Mouse (Mus musculus) liver, embryonic 14.5 days (tissue): Measurements from ENCODE around the gene Tfdp2. TPM values are rescaled to one million over a fixed set of nuclear protein-coding genes. Genes with fewer than 3 reads are reported as not detected.
A peak's percentile ranks its signal among the peaks of the same experiment; 100 is the strongest.

ENCODE experiments used
- ATAC-seq: fragments of 200-750 bp; cut with Nextera tagmentation; 2 replicates; pipeline ENCODE4 v1.8.0; 2017; ENCODE audit warnings: moderate number of reproducible peaks, mild to moderate bottlenecking, moderate library complexity; ENCODE audit not compliant: insufficient read depth
- DNase-seq, 3 experiments: peaks; one replicate each; pipeline ENCODE4 v3.0.0-alpha.2; 2012 to 2013; ENCODE audit warnings: low read depth in 3 of 3, low spot score in 3 of 3
- H3K27ac ChIP-seq: fragments of 300-500 bp; sonication (generic); 2 replicates; pipeline ENCODE4 v1.5.1; 2014; ENCODE audit warnings: moderate library complexity, mild to moderate bottlenecking, control low read depth, inconsistent platforms
- H3K27me3 ChIP-seq: fragments of 300-500 bp; sonication (generic); 2 replicates; pipeline ENCODE4 v1.6.1; 2014; ENCODE audit warnings: mild to moderate bottlenecking, low read length, moderate library complexity; ENCODE audit not compliant: control insufficient read depth, insufficient read depth
- H3K36me3 ChIP-seq: fragments of 300-500 bp; sonication (generic); replicated peaks from 2 replicates; pipeline ENCODE4 v1.6.1; 2014; ENCODE audit warnings: low read depth; ENCODE audit not compliant: control insufficient read depth, insufficient read depth
- H3K4me1 ChIP-seq, 2 experiments: fragments of 200-500 bp in 1 of 2; fragments of 300-500 bp in 1 of 2; sonication (generic) in 1 of 2; replicated peaks; 2 replicates each; pipeline ENCODE4 v1.6.1; 2012 to 2014; ENCODE audit warnings: antibody characterized with exemption in 1 of 2, inconsistent platforms in 1 of 2, low read length in 1 of 2; ENCODE audit not compliant: control insufficient read depth in 2 of 2, insufficient read depth in 2 of 2
- H3K4me2 ChIP-seq: fragments of 300-500 bp; sonication (generic); 2 replicates; pipeline ENCODE4 v1.6.1; 2014; ENCODE audit warnings: low read depth, mild to moderate bottlenecking, control low read depth, moderate library complexity
- H3K4me3 ChIP-seq, 2 experiments: fragments of 200-500 bp in 1 of 2; fragments of 300-500 bp in 1 of 2; sonication (generic) in 1 of 2; 2 replicates each; pipeline ENCODE4 v1.5.1; 2012 to 2014; ENCODE audit warnings: low read depth in 2 of 2, low read length in 2 of 2, mild to moderate bottlenecking in 2 of 2, control low read depth in 1 of 2, inconsistent platforms in 1 of 2, moderate library complexity in 1 of 2; ENCODE audit not compliant: insufficient read depth in 1 of 2
- H3K9ac ChIP-seq: fragments of 300-500 bp; sonication (generic); replicated peaks from 2 replicates; pipeline ENCODE4 v1.6.1; 2014; ENCODE audit warnings: mild to moderate bottlenecking, control low read depth, moderate library complexity
- H3K9me3 ChIP-seq: fragments of 300-500 bp; sonication (generic); 2 replicates; pipeline ENCODE4 v1.6.1; 2016; ENCODE audit warnings: low read length, mixed read lengths; ENCODE audit not compliant: control insufficient read depth
- CTCF ChIP-seq: IDR thresholded peaks from 2 replicates; pipeline ENCODE4 v1.5.1; 2016; ENCODE audit warnings: antibody characterized with exemption, low read depth, control low read depth
- EP300 ChIP-seq: IDR thresholded peaks from 2 replicates; pipeline ENCODE4 v1.6.1; 2016; ENCODE audit warnings: antibody characterized with exemption, low read depth
- WGBS: fragments of 180-500 bp; shearing (Covaris S2); extraction: QIAGEN DNeasy Blood & Tissue Kit; methylation state at CpG from one replicate; pipeline ENCODE4 v1.1.7; 2014; ENCODE audit not compliant: insufficient replicate concordance; 5-methylcytosine and 5-hydroxymethylcytosine counted together
- polyA plus RNA-seq, 2 experiments: library from polyadenylated mRNA; depleted of rRNA in 1 of 2; stranded (reverse) in 1 of 2; unstranded in 1 of 2; fragments of >200 nt; fragmentation: Nextera tagmentation in 1 of 2; extraction: Ambion mirVana in 1 of 2; gene quantifications; 2 replicates each; pipeline versions ENCODE4 v1.2.1 to v1.2.3; 2012 to 2014

Tfdp2 gene
- polyA plus RNA-seq, 2 experiments: 43.3 to 101 TPM

DNA sequence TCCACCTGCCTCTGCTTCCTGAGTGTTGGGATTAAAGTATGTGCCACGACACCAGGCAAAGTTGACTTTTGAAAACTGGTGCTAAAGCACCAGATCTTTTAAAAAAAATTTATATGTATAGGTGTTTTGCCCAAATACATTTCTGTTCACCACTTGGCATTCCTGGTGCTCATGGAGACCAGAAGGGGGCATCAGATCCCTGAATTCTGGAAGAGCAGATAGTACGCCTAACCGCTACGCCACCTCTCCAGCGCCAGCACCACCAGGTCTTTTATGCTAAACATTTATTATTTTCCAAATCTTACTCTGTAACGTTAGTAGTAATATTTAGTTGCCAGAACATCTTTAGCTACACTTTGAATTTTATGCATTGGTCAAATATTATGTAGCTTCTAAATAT, 65.9 kb downstream of the Tfdp2 start:
- Histone ChIP-seq H3K27ac (no peak overlapping the region; the same call in 1 of the 2 replicates), H3K4me1 (peaks cover 27 to 32% of the 10 kb centered on the region in 2 experiments), H3K36me3 (peaks cover 19% of the 10 kb centered on the region), H3K9me3 (no peaks in the 10 kb centered on the region), H3K4me2 (peak overlapping the region; percentile 77), H3K27me3 (no peaks in the 10 kb centered on the region), H3K9ac (peak overlapping the region; percentile 72; the same call in 1 of the 2 replicates), H3K4me3 (peak overlapping the region; percentile 24 to 78; a peak in 3 of 4 replicates)
- TF ChIP-seq EP300 (no peak), CTCF (peak; percentile 59)
- no peak for ATAC-seq
- WGBS: 91% methylated on average over 6 of the region's 6 CpGs
- DNase-seq: no peak

- TF ChIP-seq EP300 (peak; percentile 91), CTCF (no peak)
- peak overlapping the region; percentile 59 for H3K9ac ChIP-seq
- H3K36me3 ChIP-seq: peaks cover 27% of the 10 kb centered on the region
- WGBS: 20% methylated on average over 6 of the region's 6 CpGs
- peak overlapping the region; percentile 95 for H3K27ac ChIP-seq
- peaks cover 40 to 44% of the 10 kb centered on the region in 2 experiments for H3K4me1 ChIP-seq
- DNase-seq: peak; percentile 80 to 84 (median 83)
- H3K4me2 ChIP-seq: peak overlapping the region; percentile 69
- H3K27me3 ChIP-seq: no peaks in the 10 kb centered on the region
- ATAC-seq: peak; percentile 94
- H3K9me3 ChIP-seq: no peaks in the 10 kb centered on the region
- peak overlapping the region; percentile 8 to 37; a peak in 3 of 4 replicates for H3K4me3 ChIP-seq
Measured at GRCm38 (mm10) chr9:96266793-96267558, 70.9 kb downstream of the Tfdp2 start.

DNA sequence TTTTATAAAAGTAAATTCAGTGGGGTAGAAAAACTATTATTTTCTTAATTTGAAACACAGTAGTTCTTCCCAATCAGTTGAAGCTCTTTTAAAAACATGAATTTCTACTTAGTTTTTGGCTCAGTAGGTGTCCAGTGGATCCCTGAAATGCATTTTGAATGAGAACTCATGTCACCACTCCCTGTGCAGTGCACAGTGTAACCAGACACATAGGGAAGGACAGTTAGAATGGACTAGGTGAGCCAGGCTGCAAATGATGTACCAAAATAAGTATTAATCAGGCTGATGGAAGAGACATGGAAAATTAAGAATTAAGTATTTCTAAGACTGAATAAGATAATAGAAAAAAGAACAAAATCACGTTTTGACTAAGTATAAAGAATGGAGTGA, 71.5 kb downstream of the Tfdp2 start:
- no peaks in the 10 kb centered on the region for H3K9me3 ChIP-seq
- peaks cover 26% of the 10 kb centered on the region for H3K36me3 ChIP-seq
- no peak for TF ChIP-seq CTCF
- no peak for TF ChIP-seq EP300
- peak overlapping the region; percentile 35 to 36; a peak in 3 of 4 replicates for H3K4me3 ChIP-seq
- WGBS: 31% methylated on average over 1 of the region's 1 CpGs
- ATAC-seq: peak; percentile 40; the same call in 1 of the 2 replicates
- H3K4me1 ChIP-seq: peaks cover 39 to 42% of the 10 kb centered on the region in 2 experiments
- H3K9ac ChIP-seq: peak overlapping the region; percentile 47
- no peak for DNase-seq
- peak overlapping the region; percentile 77 for H3K27ac ChIP-seq
- H3K27me3 ChIP-seq: no peaks in the 10 kb centered on the region
- peak overlapping the region; percentile 69 for H3K4me2 ChIP-seq

DNA sequence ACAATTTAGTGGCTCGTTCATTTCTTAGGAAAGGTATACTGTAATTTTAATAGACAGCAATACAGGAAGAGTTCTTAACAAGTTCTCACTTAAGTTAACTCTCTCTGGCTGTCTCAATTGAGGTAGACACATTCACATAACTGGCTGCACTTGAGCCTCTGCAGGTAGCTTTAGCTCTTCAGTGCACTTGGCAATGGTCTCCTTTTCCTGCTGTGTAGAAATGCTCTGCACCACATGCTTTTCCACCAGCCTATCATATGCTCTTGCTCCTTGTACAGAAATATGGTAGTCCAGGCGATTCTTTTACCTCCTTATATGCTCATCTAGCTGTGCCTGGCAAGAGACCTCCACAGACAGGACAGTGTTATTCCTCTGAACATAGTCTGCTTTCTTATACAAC, 73.7 kb downstream of the Tfdp2 start:
- DNase-seq (no peak), ATAC-seq (no peak)
- Histone ChIP-seq H3K4me2 (peak overlapping the region; percentile 2; the same call in 1 of the 2 replicates), H3K4me1 (peaks cover 39 to 40% of the 10 kb centered on the region in 2 experiments), H3K27ac (peak overlapping the region; percentile 6), H3K4me3 (no peak overlapping the region), H3K9me3 (no peaks in the 10 kb centered on the region), H3K27me3 (no peaks in the 10 kb centered on the region), H3K36me3 (peaks cover 26% of the 10 kb centered on the region), H3K9ac (no peak overlapping the region; the same call in 1 of the 2 replicates)
- no peak for TF ChIP-seq EP300
- no peak for TF ChIP-seq CTCF
- WGBS: 77% methylated on average over 2 of the region's 2 CpGs

DNA sequence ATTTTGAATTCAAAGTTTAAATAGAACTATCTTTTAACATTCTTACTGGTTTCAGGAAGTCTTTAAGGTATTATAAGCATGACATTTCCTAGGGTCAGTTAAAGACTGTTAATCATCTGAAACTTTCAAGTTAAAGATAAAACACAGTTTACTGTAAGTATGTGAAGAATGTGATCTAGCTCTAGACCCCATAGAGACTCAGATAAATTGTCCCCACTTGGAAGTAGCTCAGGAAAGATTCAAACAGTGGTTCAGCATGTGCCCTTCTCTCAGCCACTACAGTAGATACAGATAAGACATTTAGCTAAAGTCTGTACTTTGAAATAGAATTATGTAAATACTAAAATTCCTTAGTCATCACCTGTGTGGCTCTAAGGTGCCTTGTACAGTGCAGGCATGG, 79.5 kb downstream of the Tfdp2 start:
- no peak for DNase-seq
- peaks cover 2 to 10% of the 10 kb centered on the region in 2 experiments; a peak in 2 of 4 replicates for H3K4me1 ChIP-seq
- H3K27me3 ChIP-seq: no peaks in the 10 kb centered on the region
- H3K27ac ChIP-seq: no peak overlapping the region
- ATAC-seq: peak; percentile 38
- no peaks in the 10 kb centered on the region for H3K9me3 ChIP-seq
- H3K9ac ChIP-seq: no peak overlapping the region
- TF ChIP-seq EP300 (no peak), CTCF (no peak)
- no peak overlapping the region for H3K4me3 ChIP-seq
- H3K4me2 ChIP-seq: no peak overlapping the region
- H3K36me3 ChIP-seq: peaks cover 48% of the 10 kb centered on the region
